Mouse (Mus musculus): Measurements from ENCODE around the gene Prkab1.

Gene Prkab1

GRCm38 (mm10) chr5:116018784-116019183, 5.5 kb downstream of the Prkab1 start:
- DNase-seq (ENCODE audit: low read depth in 1 of 2, low spot score in 2 of 2) = no peak

- DNase-seq (ENCODE audit: low read depth in 1 of 2, low spot score in 2 of 2) = no peak
These were observed 6.1 kb downstream of the Prkab1 start for GRCm38 (mm10) chr5:116018196-116018595.

GRCm38 (mm10) chr5:116017391-116017790, 6.9 kb downstream of the Prkab1 start:
- DNase-seq (ENCODE audit: low read depth in 1 of 2, low spot score in 2 of 2) = no peak

GRCm38 (mm10) chr5:116016542-116016941, 7.8 kb downstream of the Prkab1 start:
- DNase-seq (ENCODE audit: low read depth in 1 of 2, low spot score in 2 of 2) = no peak

GRCm38 (mm10) chr5:116014237-116014636, 10.1 kb downstream of the Prkab1 start:
- DNase-seq (ENCODE audit: low read depth in 1 of 2, low spot score in 2 of 2) = no peak

- DNase-seq (ENCODE audit: low read depth in 1 of 2, low spot score in 2 of 2) = no peak
These were observed 10.5 kb downstream of the Prkab1 start for GRCm38 (mm10) chr5:116013821-116014220.

- no peak for DNase-seq (ENCODE audit: low read depth in 1 of 2, low spot score in 2 of 2)
These were observed 11.8 kb downstream of the Prkab1 start for GRCm38 (mm10) chr5:116012503-116012902.

GRCm38 (mm10) chr5:116011700-116012099, 12.6 kb downstream of the Prkab1 start:
- DNase-seq (ENCODE audit: low read depth in 1 of 2, low spot score in 2 of 2) = no peak

- no peak for DNase-seq (ENCODE audit: low read depth in 1 of 2, low spot score in 2 of 2)
These were observed 14.3 kb downstream of the Prkab1 start for GRCm38 (mm10) chr5:116009884-116010627.

GRCm38 (mm10) chr5:116009091-116009851, 15.0 kb downstream of the Prkab1 start:
- DNase-seq (ENCODE audit: low read depth in 1 of 2, low spot score in 2 of 2) = no peak

- DNase-seq (ENCODE audit: low read depth in 1 of 2, low spot score in 2 of 2) = no peak
These were observed 16.6 kb downstream of the Prkab1 start for GRCm38 (mm10) chr5:116007723-116008122.

- no peak for DNase-seq (ENCODE audit: low read depth in 1 of 2, low spot score in 2 of 2)
These were observed 17.8 kb downstream of the Prkab1 start for GRCm38 (mm10) chr5:116006324-116007099.

GRCm38 (mm10) chr5:116004271-116004670, 20.0 kb downstream of the Prkab1 start:
- no peak for DNase-seq (ENCODE audit: low read depth in 1 of 2, low spot score in 2 of 2)

- no peak for DNase-seq (ENCODE audit: low read depth in 1 of 2, low spot score in 2 of 2)
These were observed 20.5 kb downstream of the Prkab1 start for GRCm38 (mm10) chr5:116003825-116004224.

GRCm38 (mm10) chr5:116003154-116003553, 21.2 kb downstream of the Prkab1 start:
- DNase-seq (ENCODE audit: low read depth in 1 of 2, low spot score in 2 of 2) = no peak

GRCm38 (mm10) chr5:115997376-115997775, 26.9 kb downstream of the Prkab1 start:
- DNase-seq (ENCODE audit: low read depth in 1 of 2, low spot score in 2 of 2) = no peak

GRCm38 (mm10) chr5:115994101-115994500, 30.2 kb downstream of the Prkab1 start:
- no peak for DNase-seq (ENCODE audit: low read depth in 1 of 2, low spot score in 2 of 2)

GRCm38 (mm10) chr5:115991717-115992116, 32.6 kb downstream of the Prkab1 start:
- DNase-seq (ENCODE audit: low read depth in 1 of 2, low spot score in 2 of 2) = no peak

- DNase-seq (ENCODE audit: low read depth in 1 of 2, low spot score in 2 of 2) = no peak
These were observed 37.0 kb downstream of the Prkab1 start for GRCm38 (mm10) chr5:115987284-115987683.

- no peak for DNase-seq (ENCODE audit: low read depth in 1 of 2, low spot score in 2 of 2)
These were observed 39.2 kb downstream of the Prkab1 start for GRCm38 (mm10) chr5:115985101-115985500.

- no peak for DNase-seq (ENCODE audit: low read depth in 1 of 2, low spot score in 2 of 2)
These were observed 39.9 kb downstream of the Prkab1 start for GRCm38 (mm10) chr5:115984392-115984791.

Measured in monocyte, adult 2 months (primary cell).